Mouse (Mus musculus) forebrain, embryonic 11.5 days (tissue): Measurements from ENCODE around the gene Echs1. TPM values are rescaled to one million over a fixed set of nuclear protein-coding genes. Genes with fewer than 3 reads are reported as not detected.
A peak's percentile ranks its signal among the peaks of the same experiment; 100 is the strongest.

Experiments used
- ATAC-seq: fragments of 200-750 bp; cut with Nextera tagmentation; replicated peaks from 2 replicates; pipeline ENCODE4 v1.8.0; 2017; ENCODE audit warnings: moderate TSS enrichment; ENCODE audit not compliant: low FRiP score
- DNase-seq: peaks from one replicate; pipeline ENCODE4 v3.0.0-alpha.2; 2017; ENCODE audit warnings: low spot score
- H3K27ac ChIP-seq: fragments of 300-500 bp; sonication (generic); 2 replicates; pipeline ENCODE4 v1.5.1; 2014; ENCODE audit warnings: low read depth, low read length
- H3K27me3 ChIP-seq: fragments of 300-500 bp; sonication (generic); 2 replicates; pipeline ENCODE4 v1.6.1; 2014; ENCODE audit warnings: mild to moderate bottlenecking, low read length, mixed read lengths; ENCODE audit not compliant: control insufficient read depth, insufficient read depth
- H3K36me3 ChIP-seq: fragments of 300-500 bp; sonication (generic); 2 replicates; pipeline ENCODE4 v1.6.1; 2014; ENCODE audit warnings: mild to moderate bottlenecking, low read length, moderate library complexity, mixed read lengths; ENCODE audit not compliant: control insufficient read depth, insufficient read depth
- H3K4me1 ChIP-seq: fragments of 300-500 bp; sonication (generic); replicated peaks from 2 replicates; pipeline ENCODE4 v1.6.1; 2014; ENCODE audit warnings: low read length, mixed read lengths; ENCODE audit not compliant: control insufficient read depth, insufficient read depth
- H3K4me2 ChIP-seq: fragments of 300-500 bp; sonication (generic); 2 replicates; pipeline ENCODE4 v1.6.1; 2014; ENCODE audit warnings: low read depth, mild to moderate bottlenecking, low read length, moderate library complexity, mixed read lengths; ENCODE audit not compliant: severe bottlenecking
- H3K4me3 ChIP-seq: fragments of 300-500 bp; sonication (generic); 2 replicates; pipeline ENCODE4 v1.5.1; 2014; ENCODE audit warnings: low read depth, low read length
- H3K9ac ChIP-seq: fragments of 300-500 bp; sonication (generic); 2 replicates; pipeline ENCODE4 v1.6.1; 2014; ENCODE audit warnings: low read length
- H3K9me3 ChIP-seq: fragments of 300-500 bp; sonication (generic); 2 replicates; pipeline ENCODE4 v1.6.1; 2016; ENCODE audit warnings: low read length, mixed read lengths; ENCODE audit not compliant: control insufficient read depth
- WGBS: fragments of 180-500 bp; shearing (Covaris S2); extraction: QIAGEN DNeasy Blood & Tissue Kit; methylation state at CpG from one replicate; pipeline ENCODE4 v1.1.7; 2014; 5-methylcytosine and 5-hydroxymethylcytosine counted together
- polyA plus RNA-seq: library from polyadenylated mRNA; unstranded; fragments of >200 nt; fragmentation: Nextera tagmentation; extraction: Ambion mirVana; gene quantifications from 2 replicates; pipeline ENCODE4 v1.2.1, GENCODE M21; 2014

Echs1 gene
- polyA plus RNA-seq, 1 experiment from 2014 or later: 147 TPM

- ATAC-seq: peak; percentile 67
- Histone ChIP-seq H3K9ac (peak within 1 kb of the TSS; percentile 20; the same call in 1 of the 2 replicates), H3K4me2 (peak within 1 kb of the TSS; percentile 71)
Observed at GRCm38 (mm10) chr7:140082242-140082678, 34.0 kb downstream of the Echs1 start, which contains the start of gene Caly. Gene Caly (minus strand): TSS chr7:140082548.

GRCm38 (mm10) chr7:140081408-140082241 is 34.7 kb downstream of the Echs1 start:
- peak; percentile 11; the same call in 1 of the 2 replicates for ATAC-seq
- WGBS: 11% methylated on average over 20 of the region's 20 CpGs

More at GRCm38 (mm10) chr7:140082242-140082678, 34.0 kb downstream of the Echs1 start, which contains the start of gene Caly:
- 4% methylated on average over 18 of the region's 18 CpGs for WGBS
- peaks cover 18% of the 10 kb centered on the region for H3K27me3 ChIP-seq
- peak within 1 kb of the TSS; percentile 32 for H3K4me3 ChIP-seq
- peaks cover 22% of the 10 kb centered on the region for H3K4me1 ChIP-seq
- H3K9me3 ChIP-seq: no peaks in the 10 kb centered on the region
- peak; percentile 90 for DNase-seq
- no peak within 1 kb of the TSS for H3K27ac ChIP-seq
- H3K36me3 ChIP-seq: no peaks in the 10 kb centered on the region

GRCm38 (mm10) chr7:140080503-140081156 is 35.6 kb downstream of the Echs1 start:
- Histone ChIP-seq H3K27me3 (peaks cover 18% of the 10 kb centered on the region), H3K9ac (peak overlapping the region; percentile 50), H3K9me3 (no peaks in the 10 kb centered on the region), H3K4me2 (peak overlapping the region; percentile 71), H3K4me3 (peak overlapping the region; percentile 32), H3K27ac (no peak overlapping the region), H3K4me1 (peaks cover 22% of the 10 kb centered on the region), H3K36me3 (no peaks in the 10 kb centered on the region)
- ATAC-seq (peak; percentile 85), DNase-seq (peak; percentile 91)
- 5% methylated on average over 24 of the region's 24 CpGs for WGBS

More at GRCm38 (mm10) chr7:140081408-140082241, 34.7 kb downstream of the Echs1 start:
- peak overlapping the region; percentile 32 for H3K4me3 ChIP-seq
- H3K9me3 ChIP-seq: no peaks in the 10 kb centered on the region
- H3K36me3 ChIP-seq: no peaks in the 10 kb centered on the region
- H3K4me2 ChIP-seq: peak overlapping the region; percentile 71; the same call in 1 of the 2 replicates
- H3K27me3 ChIP-seq: peaks cover 18% of the 10 kb centered on the region
- no peak for DNase-seq
- peaks cover 22% of the 10 kb centered on the region for H3K4me1 ChIP-seq
- peak overlapping the region; percentile 2 for H3K9ac ChIP-seq
- H3K27ac ChIP-seq: no peak overlapping the region

GRCm38 (mm10) chr7:140078711-140079110 is 37.6 kb downstream of the Echs1 start:
- Histone ChIP-seq H3K9me3 (no peaks in the 10 kb centered on the region), H3K9ac (no peak overlapping the region), H3K36me3 (no peaks in the 10 kb centered on the region), H3K4me3 (no peak overlapping the region), H3K4me1 (peaks cover 22% of the 10 kb centered on the region), H3K4me2 (no peak overlapping the region), H3K27ac (no peak overlapping the region), H3K27me3 (peaks cover 18% of the 10 kb centered on the region)
- DNase-seq (peak; percentile 87), ATAC-seq (no peak)
- 5% methylated on average over 5 of the region's 5 CpGs for WGBS

- H3K4me1 ChIP-seq: peaks cover 22% of the 10 kb centered on the region
- no peak overlapping the region for H3K4me3 ChIP-seq
- peaks cover 18% of the 10 kb centered on the region for H3K27me3 ChIP-seq
- 81% methylated on average over 6 of the region's 6 CpGs for WGBS
- DNase-seq: no peak
- no peak overlapping the region for H3K4me2 ChIP-seq
- no peaks in the 10 kb centered on the region for H3K36me3 ChIP-seq
- ATAC-seq: no peak
- H3K9me3 ChIP-seq: no peaks in the 10 kb centered on the region
- H3K9ac ChIP-seq: no peak overlapping the region
- H3K27ac ChIP-seq: no peak overlapping the region
Observed at GRCm38 (mm10) chr7:140077698-140078097, 38.6 kb downstream of the Echs1 start.

- Histone ChIP-seq H3K4me3 (no peak overlapping the region), H3K27me3 (peaks cover 22% of the 10 kb centered on the region), H3K4me1 (no peaks in the 10 kb centered on the region), H3K36me3 (no peaks in the 10 kb centered on the region), H3K9me3 (no peaks in the 10 kb centered on the region), H3K27ac (no peak overlapping the region), H3K4me2 (peak overlapping the region; percentile 36; the same call in 1 of the 2 replicates), H3K9ac (peak overlapping the region; percentile 33)
- ATAC-seq (no peak), DNase-seq (no peak)
- WGBS: 32% methylated on average over 38 of the region's 39 CpGs
Observed at GRCm38 (mm10) chr7:140070042-140070711, 46.1 kb downstream of the Echs1 start.

GRCm38 (mm10) chr7:140067397-140067796 is 48.9 kb downstream of the Echs1 start:
- Histone ChIP-seq H3K36me3 (no peaks in the 10 kb centered on the region), H3K27me3 (peaks cover 37% of the 10 kb centered on the region)

GRCm38 (mm10) chr7:140063092-140063491 is 53.2 kb downstream of the Echs1 start:
- 15% methylated on average over 7 of the region's 7 CpGs for WGBS
- H3K27me3 ChIP-seq: peaks cover 44% of the 10 kb centered on the region
- H3K27ac ChIP-seq: no peak overlapping the region
- DNase-seq (peak; percentile 86), ATAC-seq (no peak)
- no peak overlapping the region for H3K4me3 ChIP-seq
- H3K4me1 ChIP-seq: peaks cover 20% of the 10 kb centered on the region
- no peak overlapping the region for H3K4me2 ChIP-seq
- no peaks in the 10 kb centered on the region for H3K36me3 ChIP-seq
- no peak overlapping the region for H3K9ac ChIP-seq
- H3K9me3 ChIP-seq: no peaks in the 10 kb centered on the region

More at GRCm38 (mm10) chr7:140067397-140067796, 48.9 kb downstream of the Echs1 start:
- H3K4me2 ChIP-seq: no peak overlapping the region
- WGBS: 75% methylated on average over 6 of the region's 6 CpGs
- no peaks in the 10 kb centered on the region; the same call in 1 of the 2 replicates for H3K4me1 ChIP-seq
- no peaks in the 10 kb centered on the region for H3K9me3 ChIP-seq
- H3K9ac ChIP-seq: no peak overlapping the region
- H3K27ac ChIP-seq: no peak overlapping the region
- DNase-seq (no peak), ATAC-seq (no peak)
- H3K4me3 ChIP-seq: no peak overlapping the region
